Mouse (Mus musculus): ENCODE results near the gene Klc1.

DNA sequence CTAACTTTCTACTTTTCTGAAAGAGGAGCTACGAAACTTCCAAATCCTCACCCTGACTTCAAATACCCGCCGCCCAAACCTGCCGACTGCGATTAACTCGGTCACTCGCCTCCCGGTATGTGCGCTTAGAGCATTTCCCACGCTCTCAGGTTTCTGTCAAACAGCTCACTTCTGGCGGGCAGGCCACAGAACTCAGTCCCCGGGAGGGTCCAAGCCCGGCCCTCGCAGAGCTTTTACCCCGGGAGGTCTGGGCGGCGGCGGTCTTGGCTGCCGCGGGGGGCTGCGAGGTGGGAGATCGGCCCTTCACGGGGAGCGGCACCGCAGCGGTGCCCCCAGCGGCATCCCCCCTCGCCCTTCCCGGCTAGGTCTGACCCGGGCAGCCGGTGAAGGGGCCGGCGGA, 46.2 kb upstream of the Klc1 start:
- no peak for TF ChIP-seq CTCF (IDR thresholded peaks at IDR 0.05; ENCODE audit: low read depth, low read length)
- no peak for TF ChIP-seq POLR2A (IDR thresholded peaks at IDR 0.05; ENCODE audit: extremely low read depth, insufficient read depth, low read length)

All from liver, adult 2 months (tissue).